Mouse (Mus musculus) heart, embryonic 11.5 days (tissue): ENCODE results near the gene Mapk8ip1. TPM values are rescaled to one million over a fixed set of nuclear protein-coding genes. Genes with fewer than 3 reads are reported as not detected.

ENCODE experiments used
- ATAC-seq: fragments of 200-750 bp; cut with Nextera tagmentation; replicated peaks from 2 replicates; pipeline ENCODE4 v1.8.0; 2017; ENCODE audit warnings: moderate library complexity; ENCODE audit not compliant: insufficient number of reproducible peaks, low FRiP score, low TSS enrichment
- H3K27ac ChIP-seq: fragments of 300-500 bp; sonication (generic); 2 replicates; pipeline ENCODE4 v1.5.1; 2014; ENCODE audit warnings: mild to moderate bottlenecking, low read depth, low read length
- H3K27me3 ChIP-seq: fragments of 300-500 bp; sonication (generic); 2 replicates; pipeline ENCODE4 v1.6.1; 2014; ENCODE audit warnings: mild to moderate bottlenecking, low read length, mixed read lengths; ENCODE audit not compliant: control insufficient read depth, insufficient read depth
- H3K36me3 ChIP-seq: fragments of 300-500 bp; sonication (generic); 2 replicates; pipeline ENCODE4 v1.6.1; 2014; ENCODE audit warnings: mild to moderate bottlenecking, low read length, moderate library complexity, mixed read lengths; ENCODE audit not compliant: control insufficient read depth, insufficient read depth
- H3K4me1 ChIP-seq: fragments of 300-500 bp; sonication (generic); 2 replicates; pipeline ENCODE4 v1.6.1; 2014; ENCODE audit warnings: low read length; ENCODE audit not compliant: control insufficient read depth, insufficient read depth
- H3K4me2 ChIP-seq: fragments of 300-500 bp; sonication (generic); 2 replicates; pipeline ENCODE4 v1.6.1; 2014; ENCODE audit warnings: mild to moderate bottlenecking, moderate library complexity
- H3K4me3 ChIP-seq: fragments of 300-500 bp; sonication (generic); 2 replicates; pipeline ENCODE4 v1.5.1; 2014; ENCODE audit warnings: low read depth, low read length
- H3K9ac ChIP-seq: fragments of 300-500 bp; sonication (generic); 2 replicates; pipeline ENCODE4 v1.6.1; 2014; ENCODE audit warnings: mild to moderate bottlenecking, low read depth, low read length, moderate library complexity
- H3K9me3 ChIP-seq: fragments of 300-500 bp; sonication (generic); replicated peaks from 2 replicates; pipeline ENCODE4 v1.6.1; 2016; ENCODE audit warnings: low read length; ENCODE audit not compliant: control insufficient read depth
- WGBS: fragments of 180-500 bp; shearing (Covaris S2); extraction: QIAGEN DNeasy Blood & Tissue Kit; methylation state at CpG from one replicate; pipeline ENCODE4 v1.1.7; 2014; ENCODE audit not compliant: insufficient replicate concordance; 5-methylcytosine and 5-hydroxymethylcytosine counted together
- polyA plus RNA-seq: library from polyadenylated mRNA; unstranded; fragments of >200 nt; fragmentation: Nextera tagmentation; extraction: Ambion mirVana; gene quantifications from 2 replicates; pipeline ENCODE4 v1.2.1, GENCODE M21; 2014

The Mapk8ip1 gene
- polyA plus RNA-seq, 1 experiment from 2014 or later, result 2.7 TPM

GRCm38 (mm10) chr2:92389645-92390044, 11.4 kb downstream of the Mapk8ip1 start:
- Histone ChIP-seq H3K9ac (no peak overlapping the region), H3K36me3 (no peaks in the 10 kb centered on the region), H3K4me2 (peak overlapping the region; percentile 88), H3K4me3 (peak overlapping the region; percentile 58), H3K27me3 (peaks cover 54% of the 10 kb centered on the region), H3K9me3 (no peaks in the 10 kb centered on the region), H3K27ac (no peak overlapping the region), H3K4me1 (peaks cover 8% of the 10 kb centered on the region)
- WGBS, result 6% methylated on average over 10 of the region's 10 CpGs
- ATAC-seq, result no peak

GRCm38 (mm10) chr2:92388891-92389641, 12.0 kb downstream of the Mapk8ip1 start:
- peak overlapping the region; percentile 65 for H3K9ac ChIP-seq
- H3K27me3 ChIP-seq, result peaks cover 51% of the 10 kb centered on the region
- peaks cover 8% of the 10 kb centered on the region for H3K4me1 ChIP-seq
- no peaks in the 10 kb centered on the region for H3K9me3 ChIP-seq
- peak overlapping the region; percentile 58 for H3K4me3 ChIP-seq
- WGBS, result under 1% methylated on average over 50 of the region's 62 CpGs
- no peaks in the 10 kb centered on the region for H3K36me3 ChIP-seq
- H3K4me2 ChIP-seq, result peak overlapping the region; percentile 88
- H3K27ac ChIP-seq, result peak overlapping the region; percentile 50; the same call in 1 of the 2 replicates
- peak; percentile 73 for ATAC-seq

GRCm38 (mm10) chr2:92388081-92388517, 13.0 kb downstream of the Mapk8ip1 start:
- H3K27ac ChIP-seq, result no peak overlapping the region
- no peaks in the 10 kb centered on the region for H3K9me3 ChIP-seq
- H3K4me1 ChIP-seq, result peaks cover 8% of the 10 kb centered on the region
- H3K9ac ChIP-seq, result no peak overlapping the region
- WGBS, result 49% methylated on average over 3 of the region's 3 CpGs
- peaks cover 42% of the 10 kb centered on the region for H3K27me3 ChIP-seq
- peak overlapping the region; percentile 88 for H3K4me2 ChIP-seq
- no peak for ATAC-seq
- H3K36me3 ChIP-seq, result no peaks in the 10 kb centered on the region; the same call in 1 of the 2 replicates
- 0 out of 2 replicates have a peak overlapping the region, but pooled peaks have one; percentile 58 for H3K4me3 ChIP-seq

- Histone ChIP-seq H3K4me1 (peaks cover 8% of the 10 kb centered on the region), H3K9me3 (no peaks in the 10 kb centered on the region), H3K4me2 (no peak overlapping the region), H3K27ac (no peak overlapping the region), H3K36me3 (no peaks in the 10 kb centered on the region; the same call in 1 of the 2 replicates), H3K4me3 (no peak overlapping the region), H3K9ac (0 out of 2 replicates have a peak overlapping the region, but pooled peaks have one; percentile 22), H3K27me3 (peaks cover 37% of the 10 kb centered on the region)
- no peak for ATAC-seq
- 70% methylated on average over 4 of the region's 4 CpGs for WGBS
Observed at GRCm38 (mm10) chr2:92387646-92388045, 13.4 kb downstream of the Mapk8ip1 start.

- WGBS, result 80% methylated on average over 30 of the region's 30 CpGs
- H3K27me3 ChIP-seq, result peaks cover 31% of the 10 kb centered on the region
Observed at GRCm38 (mm10) chr2:92386821-92387570, 14.1 kb downstream of the Mapk8ip1 start.

GRCm38 (mm10) chr2:92385113-92386051, 15.7 kb downstream of the Mapk8ip1 start:
- H3K36me3 ChIP-seq, result no peaks in the 10 kb centered on the region; the same call in 1 of the 2 replicates
- no peak overlapping the region for H3K9ac ChIP-seq
- no peaks in the 10 kb centered on the region for H3K9me3 ChIP-seq
- no peak overlapping the region for H3K4me2 ChIP-seq
- no peak overlapping the region for H3K4me3 ChIP-seq
- no peak for ATAC-seq
- H3K27ac ChIP-seq, result no peak overlapping the region
- peaks cover 18% of the 10 kb centered on the region for H3K27me3 ChIP-seq
- 66% methylated on average over 22 of the region's 22 CpGs for WGBS
- H3K4me1 ChIP-seq, result no peaks in the 10 kb centered on the region; the same call in 1 of the 2 replicates

More at GRCm38 (mm10) chr2:92386821-92387570, 14.1 kb downstream of the Mapk8ip1 start:
- no peak overlapping the region for H3K9ac ChIP-seq
- H3K4me2 ChIP-seq, result no peak overlapping the region
- no peaks in the 10 kb centered on the region; the same call in 1 of the 2 replicates for H3K36me3 ChIP-seq
- H3K4me3 ChIP-seq, result no peak overlapping the region
- no peaks in the 10 kb centered on the region for H3K9me3 ChIP-seq
- no peak for ATAC-seq
- peaks cover 2% of the 10 kb centered on the region for H3K4me1 ChIP-seq
- H3K27ac ChIP-seq, result no peak overlapping the region

GRCm38 (mm10) chr2:92384101-92384500, 17.0 kb downstream of the Mapk8ip1 start:
- no peak for ATAC-seq
- Histone ChIP-seq H3K27ac (no peak overlapping the region), H3K9me3 (no peaks in the 10 kb centered on the region), H3K4me1 (no peaks in the 10 kb centered on the region; the same call in 1 of the 2 replicates), H3K9ac (no peak overlapping the region), H3K27me3 (peaks cover 16% of the 10 kb centered on the region), H3K36me3 (no peaks in the 10 kb centered on the region; the same call in 1 of the 2 replicates), H3K4me3 (no peak overlapping the region), H3K4me2 (no peak overlapping the region)
- 71% methylated on average over 4 of the region's 4 CpGs for WGBS

GRCm38 (mm10) chr2:92382759-92383158, 18.3 kb downstream of the Mapk8ip1 start:
- no peak for ATAC-seq
- H3K9me3 ChIP-seq, result no peaks in the 10 kb centered on the region

More at GRCm38 (mm10) chr2:92382759-92383158, 18.3 kb downstream of the Mapk8ip1 start:
- 76% methylated on average over 4 of the region's 4 CpGs for WGBS
- Histone ChIP-seq H3K4me3 (no peak overlapping the region), H3K36me3 (peaks cover 6% of the 10 kb centered on the region; the same call in 1 of the 2 replicates), H3K4me2 (no peak overlapping the region), H3K27ac (no peak overlapping the region), H3K9ac (no peak overlapping the region), H3K27me3 (peaks cover 8% of the 10 kb centered on the region), H3K4me1 (no peaks in the 10 kb centered on the region)
